Mouse (Mus musculus): ENCODE measurements at regions not wholly inside any gene's neighbourhood (a gene's known extent, or its start where the extent isn't known, plus 50 kb on each side); places are given as distances from the start of the nearest gene placed in this dataset.

DNA sequence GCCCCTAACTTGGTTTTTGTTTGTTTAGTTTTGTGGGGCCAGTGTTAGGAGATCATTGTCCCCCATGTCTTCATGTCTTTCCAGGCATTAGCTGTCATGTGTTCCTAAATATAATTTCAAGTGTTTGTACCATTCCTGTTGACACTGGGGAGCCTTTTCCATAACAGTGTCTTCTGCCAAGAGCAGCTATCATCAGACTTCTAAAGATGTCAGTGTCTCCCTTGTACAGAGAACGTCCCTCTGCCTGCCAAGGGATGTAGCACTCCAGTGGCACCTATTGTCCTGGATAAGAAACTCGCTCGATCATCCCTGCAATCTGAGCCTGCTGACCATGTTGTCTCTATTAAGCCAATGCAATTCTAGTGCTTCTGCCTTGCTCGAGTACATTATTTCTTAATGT, 64.6 kb upstream of the Lhfpl2 start:
- H3K36me3 ChIP-seq (ENCODE audit: control insufficient read depth, insufficient read depth) = no peaks in the 10 kb centered on the region
- H3K9me3 ChIP-seq (ENCODE audit: control insufficient read depth) = no peaks in the 10 kb centered on the region
- 0 out of 2 replicates have a peak, but pooled peaks have one; percentile 8 for TF ChIP-seq CTCF (IDR thresholded peaks at IDR 0.05; ENCODE audit: low read depth)
- no peak for ATAC-seq
- no peak overlapping the region for H3K4me3 ChIP-seq (ENCODE audit: low read depth, low read length)
- H3K4me1 ChIP-seq (replicated peaks; ENCODE audit: control insufficient read depth, insufficient read depth, low read length) = no peaks in the 10 kb centered on the region
- H3K27ac ChIP-seq (ENCODE audit: low read depth, low read length) = no peak overlapping the region
- no peak overlapping the region for H3K9ac ChIP-seq (ENCODE audit: low read depth, low read length)
- H3K4me2 ChIP-seq (replicated peaks; ENCODE audit: low read depth) = no peak overlapping the region
- WGBS = 71% methylated on average over 4 of the region's 4 CpGs
- no peaks in the 10 kb centered on the region for H3K27me3 ChIP-seq (replicated peaks; ENCODE audit: control insufficient read depth, insufficient read depth, low read length)

DNA sequence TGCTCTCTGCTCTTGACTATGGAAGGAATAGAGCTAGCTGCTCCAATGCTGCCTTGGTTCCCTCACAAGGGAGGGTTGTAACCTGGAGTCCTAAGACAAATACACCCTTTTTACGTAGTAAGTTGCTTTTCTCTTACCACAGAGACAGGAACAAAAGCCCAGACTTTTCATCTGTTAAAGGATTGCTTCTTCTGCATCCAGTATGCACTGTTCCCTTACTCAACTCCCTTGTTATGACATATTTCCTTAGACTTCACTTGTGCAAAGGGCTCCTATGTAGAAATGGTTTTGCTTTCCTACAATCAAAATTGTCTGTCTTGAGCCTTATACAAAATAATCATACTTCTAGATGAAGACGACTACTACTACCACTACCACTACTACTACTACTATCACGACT, 62.2 kb upstream of the Lhfpl2 start:
- H3K27me3 ChIP-seq (replicated peaks; ENCODE audit: control insufficient read depth, insufficient read depth, low read length) = no peaks in the 10 kb centered on the region
- WGBS = 92% methylated on average over 3 of the region's 3 CpGs
- no peaks in the 10 kb centered on the region for H3K9me3 ChIP-seq (ENCODE audit: control insufficient read depth)
- no peaks in the 10 kb centered on the region for H3K36me3 ChIP-seq (ENCODE audit: control insufficient read depth, insufficient read depth)
- H3K4me3 ChIP-seq (ENCODE audit: low read depth, low read length) = no peak overlapping the region
- H3K9ac ChIP-seq (ENCODE audit: low read depth, low read length) = no peak overlapping the region
- no peak overlapping the region for H3K4me2 ChIP-seq (replicated peaks; ENCODE audit: low read depth)
- ATAC-seq = no peak
- no peaks in the 10 kb centered on the region for H3K4me1 ChIP-seq (replicated peaks; ENCODE audit: control insufficient read depth, insufficient read depth, low read length)
- no peak for TF ChIP-seq CTCF (IDR thresholded peaks at IDR 0.05; ENCODE audit: low read depth)
- H3K27ac ChIP-seq (ENCODE audit: low read depth, low read length) = no peak overlapping the region

DNA sequence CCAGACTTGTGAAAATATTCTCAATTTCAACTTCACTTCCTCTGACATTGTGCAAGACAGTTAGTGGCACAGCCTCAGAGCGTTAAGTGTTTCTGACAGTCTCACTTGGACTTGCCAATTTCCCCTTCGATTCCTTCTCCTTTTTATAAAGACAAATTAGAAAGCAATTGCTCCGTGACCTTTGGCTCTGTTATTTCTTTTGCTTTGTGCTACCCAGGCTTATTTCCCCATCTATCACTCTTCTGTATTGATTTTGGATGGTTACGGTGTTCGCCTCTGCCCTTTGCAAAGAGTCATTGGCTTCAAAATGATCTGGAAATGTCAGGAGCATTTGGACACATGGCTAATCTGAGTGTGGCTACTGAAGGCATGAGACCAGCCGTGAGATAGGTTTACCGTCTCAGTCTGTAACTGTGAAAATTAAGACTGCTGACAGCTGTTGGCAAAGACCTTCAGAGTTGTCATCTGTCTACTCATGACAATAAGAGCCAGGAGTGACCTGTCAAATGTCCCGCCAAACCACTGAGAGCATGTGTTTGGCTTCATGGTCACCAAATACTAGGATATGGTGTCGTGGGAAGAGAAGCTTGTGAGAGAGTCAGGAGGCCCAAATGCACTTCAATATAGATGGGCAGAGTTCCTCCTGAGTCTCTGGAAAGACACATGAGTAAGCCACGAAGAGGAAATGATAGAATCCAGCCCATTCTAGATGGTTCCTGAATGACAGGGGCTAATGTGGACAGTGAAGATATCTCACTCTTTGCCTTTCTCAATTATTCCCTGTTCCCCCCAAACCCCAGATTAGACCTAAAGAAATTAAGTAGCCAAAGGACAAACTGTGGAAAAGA, 60.8 kb upstream of the Lhfpl2 start:
- no peaks in the 10 kb centered on the region for H3K9me3 ChIP-seq (ENCODE audit: control insufficient read depth)
- TF ChIP-seq CTCF (IDR thresholded peaks at IDR 0.05; ENCODE audit: low read depth) = no peak
- 76% methylated on average over 10 of the region's 10 CpGs for WGBS
- no peaks in the 10 kb centered on the region for H3K36me3 ChIP-seq (ENCODE audit: control insufficient read depth, insufficient read depth)
- no peak overlapping the region for H3K4me2 ChIP-seq (replicated peaks; ENCODE audit: low read depth)
- no peaks in the 10 kb centered on the region for H3K27me3 ChIP-seq (replicated peaks; ENCODE audit: control insufficient read depth, insufficient read depth, low read length)
- no peak overlapping the region for H3K4me3 ChIP-seq (ENCODE audit: low read depth, low read length)
- no peak overlapping the region for H3K9ac ChIP-seq (ENCODE audit: low read depth, low read length)
- no peak overlapping the region for H3K27ac ChIP-seq (ENCODE audit: low read depth, low read length)
- no peak for ATAC-seq
- H3K4me1 ChIP-seq (replicated peaks; ENCODE audit: control insufficient read depth, insufficient read depth, low read length) = no peaks in the 10 kb centered on the region

DNA sequence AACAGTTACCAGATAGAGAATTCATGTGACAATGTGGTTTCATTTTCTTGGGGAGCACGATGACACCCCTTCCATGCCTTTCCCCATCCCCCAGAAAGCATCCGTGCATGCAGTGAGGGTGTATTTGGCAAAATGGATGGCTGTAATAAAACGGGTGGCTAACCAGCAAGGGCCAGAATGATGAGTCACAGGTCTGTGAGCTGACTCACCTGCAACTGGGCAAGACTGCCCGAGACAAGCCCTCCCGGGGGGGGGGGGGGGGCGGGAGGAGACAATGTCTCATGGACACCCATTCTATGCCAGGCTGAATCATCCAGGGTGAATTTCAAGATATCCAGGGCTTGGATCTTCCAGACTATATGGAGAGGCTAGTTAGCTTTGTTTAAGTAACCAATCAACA, 59.6 kb upstream of the Lhfpl2 start:
- no peak for ATAC-seq
- Histone ChIP-seq H3K27ac (ENCODE audit: low read depth, low read length) (no peak overlapping the region), H3K4me3 (ENCODE audit: low read depth, low read length) (no peak overlapping the region), H3K9ac (ENCODE audit: low read depth, low read length) (no peak overlapping the region), H3K9me3 (ENCODE audit: control insufficient read depth) (no peaks in the 10 kb centered on the region), H3K27me3 (replicated peaks; ENCODE audit: control insufficient read depth, insufficient read depth, low read length) (no peaks in the 10 kb centered on the region), H3K36me3 (ENCODE audit: control insufficient read depth, insufficient read depth) (no peaks in the 10 kb centered on the region), H3K4me2 (replicated peaks; ENCODE audit: low read depth) (no peak overlapping the region), H3K4me1 (replicated peaks; ENCODE audit: control insufficient read depth, insufficient read depth, low read length) (no peaks in the 10 kb centered on the region)
- 53% methylated on average over 5 of the region's 6 CpGs for WGBS
- no peak for TF ChIP-seq CTCF (IDR thresholded peaks at IDR 0.05; ENCODE audit: low read depth)

DNA sequence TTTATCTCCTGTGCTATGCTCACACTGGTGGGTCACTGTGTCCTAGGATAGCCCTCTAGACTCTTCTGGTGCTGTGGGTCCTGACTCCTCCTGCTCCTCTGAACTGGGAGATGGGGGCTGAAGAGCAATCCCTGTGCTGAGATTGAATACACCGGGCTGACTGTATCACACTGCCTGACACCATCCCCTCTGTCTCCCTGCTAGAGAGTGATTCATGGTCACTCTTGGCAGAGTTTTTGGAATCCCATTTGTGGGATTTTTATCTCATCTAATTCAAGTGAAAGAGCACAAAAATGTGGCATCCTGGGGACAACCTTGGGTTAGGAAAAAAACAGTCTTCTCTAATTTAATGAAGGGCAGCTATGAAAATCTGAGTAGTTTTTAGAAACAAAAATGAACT, 59.2 kb upstream of the Lhfpl2 start:
- no peak overlapping the region for H3K4me2 ChIP-seq (replicated peaks; ENCODE audit: low read depth)

DNA sequence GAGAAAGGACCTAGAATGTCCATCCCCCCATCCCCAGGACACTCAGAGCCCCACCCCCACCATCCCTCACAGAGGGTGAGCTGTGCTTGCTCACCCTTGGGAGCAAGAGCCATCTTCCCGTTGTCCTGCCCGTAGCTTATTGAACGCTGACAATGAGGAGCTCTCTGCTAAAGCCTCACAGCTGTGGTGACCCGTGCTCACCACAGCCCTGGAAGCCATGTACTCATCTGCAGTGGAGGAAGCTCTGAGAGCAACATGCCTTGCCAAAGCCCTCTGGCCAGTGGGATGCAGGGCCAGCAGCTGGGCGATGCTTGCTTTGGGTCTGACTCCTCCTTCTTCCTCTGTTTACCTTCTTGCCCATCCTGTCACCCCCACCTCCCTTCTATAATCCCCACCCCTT, 53.8 kb upstream of the Lhfpl2 start:
- H3K4me2 ChIP-seq (replicated peaks; ENCODE audit: low read depth) = no peak overlapping the region
- no peak overlapping the region for H3K9ac ChIP-seq (ENCODE audit: low read depth, low read length)
- TF ChIP-seq CTCF (IDR thresholded peaks at IDR 0.05; ENCODE audit: low read depth) = no peak
- H3K27ac ChIP-seq (ENCODE audit: low read depth, low read length) = no peak overlapping the region
- H3K4me1 ChIP-seq (replicated peaks; ENCODE audit: control insufficient read depth, insufficient read depth, low read length) = no peaks in the 10 kb centered on the region
- H3K36me3 ChIP-seq (ENCODE audit: control insufficient read depth, insufficient read depth) = no peaks in the 10 kb centered on the region
- no peak for ATAC-seq
- H3K4me3 ChIP-seq (ENCODE audit: low read depth, low read length) = no peak overlapping the region
- H3K27me3 ChIP-seq (replicated peaks; ENCODE audit: control insufficient read depth, insufficient read depth, low read length) = no peaks in the 10 kb centered on the region
- 48% methylated on average over 5 of the region's 5 CpGs for WGBS
- H3K9me3 ChIP-seq (ENCODE audit: control insufficient read depth) = no peaks in the 10 kb centered on the region

More for the DNA sequence above, 59.2 kb upstream of the Lhfpl2 start:
- ATAC-seq = no peak
- no peaks in the 10 kb centered on the region for H3K9me3 ChIP-seq (ENCODE audit: control insufficient read depth)
- H3K4me3 ChIP-seq (ENCODE audit: low read depth, low read length) = no peak overlapping the region
- H3K9ac ChIP-seq (ENCODE audit: low read depth, low read length) = no peak overlapping the region
- 86% methylated on average over 1 of the region's 1 CpGs for WGBS
- no peaks in the 10 kb centered on the region for H3K27me3 ChIP-seq (replicated peaks; ENCODE audit: control insufficient read depth, insufficient read depth, low read length)
- no peaks in the 10 kb centered on the region for H3K36me3 ChIP-seq (ENCODE audit: control insufficient read depth, insufficient read depth)
- no peak for TF ChIP-seq CTCF (IDR thresholded peaks at IDR 0.05; ENCODE audit: low read depth)
- no peak overlapping the region for H3K27ac ChIP-seq (ENCODE audit: low read depth, low read length)
- H3K4me1 ChIP-seq (replicated peaks; ENCODE audit: control insufficient read depth, insufficient read depth, low read length) = no peaks in the 10 kb centered on the region
